Mouse (Mus musculus): Measurements from ENCODE around the gene Lcn2.

GRCm38 (mm10) chr2:32343351-32343671 is 44.7 kb downstream of the Lcn2 start:
- no peak for TF ChIP-seq CTCF (IDR thresholded peaks at IDR 0.05; ENCODE audit: low read depth)
- no peak for TF ChIP-seq EP300 (IDR thresholded peaks at IDR 0.05; ENCODE audit: low read depth)
